Mouse (Mus musculus): ENCODE results near the gene Nav3.

The Nav3 gene

GRCm38 (mm10) chr10:109924136-109924535 is 531.9 kb downstream of the Nav3 start:
- DNase-seq (ENCODE audit: extremely low spot score, low read depth, low spot score), result no peak

DNA sequence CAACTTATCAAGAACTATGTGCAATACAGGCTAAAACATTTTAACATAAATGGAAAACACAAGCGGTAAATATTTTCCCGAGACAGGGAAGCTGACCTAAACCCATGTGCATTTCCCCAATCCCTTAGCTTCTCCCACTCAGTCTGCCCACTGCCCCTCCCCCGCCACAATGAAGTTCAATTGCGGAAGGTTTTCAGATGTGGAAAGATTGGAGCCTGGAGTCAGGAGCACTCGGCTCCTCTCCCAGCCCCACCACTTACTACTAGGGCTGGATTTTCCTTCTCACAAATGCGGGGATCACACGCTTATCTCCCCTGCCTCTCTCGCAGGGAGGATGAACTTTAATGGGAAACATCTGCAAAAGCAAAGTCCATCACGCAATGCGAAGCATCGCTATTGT is 534.6 kb downstream of the Nav3 start:
- no peak for DNase-seq (ENCODE audit: extremely low spot score, low read depth, low spot score)

GRCm38 (mm10) chr10:109920607-109921187 is 535.3 kb downstream of the Nav3 start:
- DNase-seq (ENCODE audit: extremely low spot score, low read depth, low spot score), result peak; percentile 42

DNA sequence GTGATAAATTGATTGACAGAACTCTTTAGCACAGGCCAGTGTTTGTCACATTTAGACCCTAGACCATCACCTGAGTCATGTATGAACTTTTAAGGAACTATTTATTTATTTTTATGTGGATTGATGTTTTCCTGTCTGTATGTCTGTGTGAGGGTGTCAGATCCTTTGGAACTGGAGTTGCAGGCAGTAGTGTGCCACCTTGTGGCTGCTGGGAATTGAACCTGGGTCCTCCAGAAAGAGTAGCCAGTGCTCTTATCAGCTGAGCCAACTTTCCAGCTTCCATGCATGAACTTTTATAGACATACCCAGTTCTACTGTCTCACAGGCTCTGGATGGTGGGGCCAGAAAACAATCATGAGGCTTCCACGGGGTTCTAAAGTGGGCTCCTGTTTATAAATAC is 536.5 kb downstream of the Nav3 start:
- DNase-seq (ENCODE audit: extremely low spot score, low read depth, low spot score), result no peak

GRCm38 (mm10) chr10:109907206-109907605 is 548.8 kb downstream of the Nav3 start:
- DNase-seq (ENCODE audit: extremely low spot score, low read depth, low spot score), result no peak

- no peak for DNase-seq (ENCODE audit: extremely low spot score, low read depth, low spot score)
Measured at GRCm38 (mm10) chr10:109906413-109906785, 549.6 kb downstream of the Nav3 start.

DNA sequence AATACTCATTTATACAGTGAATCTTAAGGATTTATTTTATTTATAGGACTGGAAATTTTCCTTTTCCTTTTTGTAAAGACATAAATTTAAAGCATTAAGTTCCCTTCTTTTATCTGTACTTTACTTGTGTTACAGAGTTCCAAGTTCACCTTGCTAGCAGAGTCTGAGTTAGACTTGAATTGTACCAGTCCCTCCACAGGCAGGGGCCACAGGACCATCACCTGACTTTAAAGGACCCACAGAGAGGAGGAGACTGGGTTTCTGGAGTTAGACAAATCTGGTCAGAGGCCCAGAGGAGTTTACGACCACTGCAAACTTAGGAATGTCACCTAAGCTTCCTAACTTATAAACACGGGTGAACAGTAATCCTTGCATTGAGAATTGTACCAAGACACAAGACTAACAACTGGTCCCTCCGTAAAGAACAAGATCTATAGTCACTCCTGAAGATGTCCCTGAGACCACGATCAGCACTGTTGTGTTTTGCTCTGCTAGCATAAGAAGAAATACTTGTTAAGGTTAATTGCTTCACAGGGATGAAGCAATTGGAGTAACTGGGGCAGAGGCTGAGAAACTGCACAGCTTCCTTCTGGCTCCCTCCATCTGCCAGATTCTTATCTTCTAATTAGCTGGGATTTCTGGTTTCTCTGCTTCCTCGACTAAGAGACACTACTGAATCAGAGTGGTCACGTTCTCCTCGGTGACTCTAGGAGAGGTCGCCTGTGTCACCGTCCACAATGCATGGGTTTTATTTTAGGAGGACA is 550.2 kb downstream of the Nav3 start:
- DNase-seq (ENCODE audit: extremely low spot score, low read depth, low spot score), result no peak

DNA sequence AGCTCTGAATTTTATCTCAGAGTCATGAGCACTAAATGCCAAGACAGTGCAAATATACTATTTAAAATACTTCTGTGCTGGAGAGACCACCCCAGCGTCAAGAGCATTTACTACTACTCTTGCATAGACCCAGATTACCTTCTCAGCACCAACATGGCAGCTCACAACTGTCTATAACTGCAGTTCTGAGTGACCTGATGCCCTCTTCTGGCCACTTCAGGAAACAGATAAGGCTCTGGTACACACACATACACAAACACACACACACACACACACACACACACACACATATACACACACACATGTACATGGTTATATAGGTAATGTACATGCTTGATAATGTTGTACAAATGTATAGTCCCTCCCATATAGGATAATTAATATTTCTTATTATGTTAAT is 551.2 kb downstream of the Nav3 start:
- no peak for DNase-seq (ENCODE audit: extremely low spot score, low read depth, low spot score)

GRCm38 (mm10) chr10:109903701-109904555 is 552.1 kb downstream of the Nav3 start:
- DNase-seq (ENCODE audit: extremely low spot score, low read depth, low spot score), result no peak

GRCm38 (mm10) chr10:109903241-109903640 is 552.8 kb downstream of the Nav3 start:
- no peak for DNase-seq (ENCODE audit: extremely low spot score, low read depth, low spot score)

DNA sequence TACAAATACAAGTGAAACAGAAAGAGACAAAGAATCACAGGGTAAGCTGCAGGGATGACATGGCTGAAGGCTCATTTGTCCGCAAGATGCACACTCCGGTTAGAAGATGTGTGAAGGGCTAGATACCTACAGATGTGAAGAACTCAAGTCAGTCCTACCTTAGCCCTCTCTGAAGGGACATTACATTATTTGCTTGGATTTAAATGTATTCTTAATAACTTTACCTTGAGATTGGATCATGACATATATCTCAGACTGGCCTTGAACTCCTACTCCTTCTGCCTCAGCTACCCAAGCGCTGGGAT is 566.9 kb downstream of the Nav3 start:
- DNase-seq (ENCODE audit: extremely low spot score, low read depth, low spot score), result no peak

DNA sequence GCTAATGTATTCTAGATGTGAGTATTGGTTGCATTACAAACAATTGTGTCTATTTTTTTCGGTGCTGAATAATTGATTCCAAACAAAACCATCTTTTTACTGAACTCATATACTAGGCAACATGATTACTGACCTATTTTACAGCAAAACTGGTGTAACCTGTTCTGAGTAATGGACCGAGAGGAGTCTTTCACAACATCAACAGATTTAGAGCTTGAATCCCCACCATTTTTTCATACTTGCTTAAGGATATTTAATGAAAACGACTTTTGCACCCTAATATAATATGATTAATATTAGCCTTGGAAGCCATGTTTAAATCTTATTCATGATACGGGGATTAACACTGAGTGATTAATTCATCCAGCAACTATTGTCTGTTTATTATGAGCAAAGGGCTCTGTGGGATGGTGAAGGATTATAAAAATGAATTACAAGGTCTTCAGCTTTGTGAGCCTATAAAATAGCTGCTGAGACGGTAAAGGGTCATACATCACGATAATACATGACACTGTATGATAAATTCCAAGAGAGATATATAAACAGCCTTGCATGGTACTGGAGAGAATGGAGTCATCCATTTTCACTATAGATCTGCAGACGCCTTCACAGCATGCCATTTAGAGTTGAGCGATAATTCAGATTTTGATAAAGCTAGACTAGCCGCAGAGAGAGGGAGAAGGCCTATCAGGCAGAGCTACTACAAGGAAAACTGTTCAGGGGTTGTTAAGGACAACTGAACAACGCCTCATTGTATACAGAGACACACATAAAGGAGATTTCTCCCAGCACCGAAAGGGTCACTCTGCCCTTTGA is 567.4 kb downstream of the Nav3 start:
- no peak for DNase-seq (ENCODE audit: extremely low spot score, low read depth, low spot score)

GRCm38 (mm10) chr10:109887160-109887559 is 568.8 kb downstream of the Nav3 start:
- no peak for DNase-seq (ENCODE audit: extremely low spot score, low read depth, low spot score)

DNA sequence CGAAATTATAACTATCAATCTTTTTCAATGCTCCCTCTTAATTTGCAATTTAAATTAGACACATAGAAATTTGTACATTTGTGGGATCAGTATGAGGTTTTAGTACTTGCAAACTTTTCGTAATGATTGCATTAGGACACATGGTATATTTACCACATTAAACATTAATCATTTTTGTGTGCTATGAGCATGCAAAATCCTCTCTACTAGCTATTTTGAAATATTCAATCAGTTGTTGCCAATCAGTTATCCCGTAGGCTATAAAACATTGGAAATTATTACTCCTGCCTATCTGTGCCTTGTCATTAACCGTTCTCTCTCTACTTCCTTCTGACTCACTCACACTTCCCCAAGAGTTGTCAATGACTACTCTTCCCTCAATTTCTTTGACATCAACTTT is 579.9 kb downstream of the Nav3 start:
- DNase-seq (ENCODE audit: extremely low spot score, low read depth, low spot score), result no peak

GRCm38 (mm10) chr10:109875312-109875830 is 580.6 kb downstream of the Nav3 start:
- no peak for DNase-seq (ENCODE audit: extremely low spot score, low read depth, low spot score)

DNA sequence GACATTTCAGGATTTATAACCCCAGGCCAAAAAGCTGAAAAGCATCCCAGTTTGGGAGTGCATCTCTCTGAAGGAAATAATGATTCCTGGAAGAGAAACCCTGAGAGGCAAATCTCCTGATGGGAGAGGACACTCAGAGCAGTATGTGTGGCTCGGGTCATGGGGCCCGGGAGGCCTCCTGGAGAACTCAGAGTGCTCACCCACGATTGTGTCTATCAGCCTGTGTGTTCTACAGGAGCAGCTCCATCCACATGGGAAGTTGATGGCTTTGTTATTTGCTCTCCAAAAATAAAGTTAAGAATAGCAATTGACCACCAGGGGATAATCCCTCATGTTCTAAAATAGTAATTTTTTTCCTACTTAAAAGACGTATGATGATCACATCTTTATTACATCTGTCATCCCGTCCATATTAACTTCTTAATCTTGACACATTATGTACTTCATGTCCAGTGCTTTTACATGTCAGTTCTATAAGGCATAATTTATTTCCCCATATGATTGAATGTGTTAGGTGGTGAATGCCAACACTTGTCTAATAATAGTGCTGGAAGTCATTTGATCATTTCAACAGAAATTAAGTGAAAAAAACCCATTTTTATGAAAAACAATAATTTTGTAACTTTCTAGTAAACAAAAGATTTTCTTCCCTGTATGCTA is 581.2 kb downstream of the Nav3 start:
- DNase-seq (ENCODE audit: extremely low spot score, low read depth, low spot score), result no peak

DNA sequence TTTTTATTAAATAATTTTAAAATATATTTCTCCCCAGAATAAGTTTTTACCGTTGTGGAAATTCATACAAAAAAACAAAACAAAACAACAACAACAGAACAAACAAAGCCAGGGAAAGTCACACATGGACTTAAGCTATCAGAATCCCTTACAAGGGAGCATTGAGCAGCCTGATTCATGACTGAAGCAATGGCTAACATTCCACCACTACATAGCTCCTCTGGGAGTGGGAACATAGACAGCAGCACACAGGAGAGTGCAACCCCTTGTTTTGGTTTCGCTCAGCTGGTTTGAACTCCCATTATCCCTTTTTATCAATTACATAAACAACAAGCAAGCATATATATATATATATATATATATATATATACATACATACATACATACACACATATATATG is 589.9 kb downstream of the Nav3 start:
- no peak for DNase-seq (ENCODE audit: extremely low spot score, low read depth, low spot score)

DNA sequence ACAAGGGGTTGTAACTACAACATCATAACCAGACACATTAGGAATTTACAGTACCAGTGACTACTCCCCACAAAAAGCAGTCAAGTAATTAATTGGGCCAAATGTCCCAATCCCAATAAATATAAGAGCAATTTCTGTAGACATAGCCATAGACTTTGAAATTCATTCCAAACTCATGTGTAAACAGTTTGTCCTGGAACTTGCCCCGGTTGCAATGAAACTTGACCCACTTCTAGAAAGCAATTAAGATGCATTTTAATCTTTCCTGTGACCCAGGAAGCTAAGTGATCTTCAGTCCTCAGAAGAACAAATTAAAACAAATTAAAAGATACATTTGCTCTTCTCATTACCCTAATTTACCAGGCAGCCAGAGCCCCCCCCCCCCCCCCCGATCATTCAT is 590.6 kb downstream of the Nav3 start:
- no peak for DNase-seq (ENCODE audit: extremely low spot score, low read depth, low spot score)

DNA sequence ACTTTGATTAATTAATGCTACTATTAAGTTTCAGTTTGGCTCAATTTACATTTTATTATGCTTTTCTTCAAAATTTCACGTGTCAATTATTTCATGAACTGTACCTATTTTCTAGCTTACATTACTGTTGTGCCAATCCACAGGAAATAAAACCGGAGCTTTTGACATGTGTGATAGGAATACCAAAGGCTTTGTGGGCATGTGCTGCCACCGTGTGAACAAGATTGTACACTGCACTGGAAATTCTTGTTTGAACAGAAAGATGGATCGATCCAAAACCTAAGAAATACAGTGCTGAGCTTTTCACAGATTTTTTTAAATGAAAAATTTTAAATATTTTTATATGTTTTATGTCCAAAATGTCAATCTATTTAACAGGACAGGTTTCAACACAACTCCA is 591.3 kb downstream of the Nav3 start:
- DNase-seq (ENCODE audit: extremely low spot score, low read depth, low spot score), result peak; percentile 18

GRCm38 (mm10) chr10:109861275-109861674 is 594.7 kb downstream of the Nav3 start:
- DNase-seq (ENCODE audit: extremely low spot score, low read depth, low spot score), result no peak

- no peak for DNase-seq (ENCODE audit: extremely low spot score, low read depth, low spot score)
Measured at GRCm38 (mm10) chr10:109858568-109858967, 597.4 kb downstream of the Nav3 start.

All from hindlimb bud, embryonic 11.5 days (tissue).